Mouse (Mus musculus): Measurements from ENCODE around the gene Por.

- TF ChIP-seq CTCF (IDR thresholded peaks at IDR 0.05; ENCODE audit: low read depth, low read length) (no peak), POLR2A (IDR thresholded peaks at IDR 0.05; ENCODE audit: extremely low read depth, insufficient read depth, low read length) (no peak)
Measured at GRCm38 (mm10) chr5:135690401-135690800, 20.6 kb downstream of the Por start.

Data from liver, adult 2 months (tissue).